Mouse (Mus musculus) heart, adult 2 months (tissue): ENCODE data around the gene Zzef1.

Experiments used
- CTCF ChIP-seq: fragments of 200-600 bp; IDR thresholded peaks from 2 replicates; pipeline ENCODE4 v1.8.1; 2022; ENCODE audit warnings: antibody characterized with exemption, mild to moderate bottlenecking, moderate library complexity
- POLR2A ChIP-seq: fragments of 200-500 bp; IDR thresholded peaks from 2 replicates; pipeline ENCODE4 v1.6.1; 2011; ENCODE audit warnings: mild to moderate bottlenecking, low read depth, low read length, control low read depth; ENCODE audit not compliant: insufficient read depth

GRCm38 (mm10) chr11:72953440-72954151 is 157.6 kb downstream of the Zzef1 start:
- TF ChIP-seq POLR2A = no peak
- no peak for TF ChIP-seq CTCF
